Mouse (Mus musculus) left cerebral cortex, adult 2 months (tissue): ENCODE measurements around the gene Col20a1. TPM values are rescaled to one million over a fixed set of nuclear protein-coding genes. Genes with fewer than 3 reads are reported as not detected.

Experiments
- DNase-seq, 2 experiments: peaks; one replicate each; pipeline ENCODE4 v3.0.0; 2021 to 2022; ENCODE audit warnings: low spot score in 2 of 2, mixed read lengths in 1 of 2; ENCODE audit errors: extremely low spot score in 1 of 2
- H3K27ac ChIP-seq: fragments of 200-600 bp; 2 replicates; pipeline ENCODE4 v1.8.1; 2022
- H3K4me3 ChIP-seq: fragments of 200-600 bp; 2 replicates; pipeline ENCODE4 v1.8.1; 2022
- CTCF ChIP-seq: fragments of 200-600 bp; IDR thresholded peaks from 2 replicates; pipeline ENCODE4 v1.8.1; 2022; ENCODE audit warnings: antibody characterized with exemption, mild to moderate bottlenecking, moderate library complexity
- intact Hi-C: fragments of 180-260 bp; cut with DNase I; formaldehyde crosslinking; loops from one replicate; pipeline ENCODE4 v1.15.1; 2025
- total RNA-seq, 2 experiments: library from RNA; stranded (reverse); gene quantifications; 2 replicates each; pipeline ENCODE4 v1.2.3; 2021

Col20a1 gene
- total RNA-seq, 2 experiments from 2014 or later, result 2.2 to 2.5 TPM

DNA sequence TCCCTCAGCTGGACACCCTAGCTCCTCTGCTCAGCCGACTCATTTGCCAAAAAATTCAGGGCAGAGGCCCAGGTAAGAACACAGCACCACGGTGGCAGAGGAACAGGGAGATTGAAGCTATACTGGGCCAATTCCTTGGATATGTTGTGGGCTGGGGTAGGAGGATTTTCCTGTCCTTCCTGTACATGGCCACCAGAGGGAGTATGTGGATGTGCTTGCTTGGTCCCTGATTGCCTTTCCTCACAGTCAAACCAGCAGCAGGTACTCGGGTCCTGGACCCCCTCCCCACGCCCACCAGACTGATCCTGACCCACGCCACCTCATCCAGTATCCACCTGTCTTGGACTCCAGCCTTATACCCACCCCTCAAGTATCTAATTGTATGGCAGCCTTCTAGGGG is 10.1 kb downstream of the Col20a1 start:
- Histone ChIP-seq H3K27ac (no peak overlapping the region), H3K4me3 (no peak overlapping the region)
- DNase-seq, result peak; percentile 47 to 52
- intact Hi-C loops, result loop anchor here (1.0 kb wide), 2 partner anchors 64 to 76 kb away; no protein-coding TSS in a partner anchor
- peak; percentile 89 for TF ChIP-seq CTCF

DNA sequence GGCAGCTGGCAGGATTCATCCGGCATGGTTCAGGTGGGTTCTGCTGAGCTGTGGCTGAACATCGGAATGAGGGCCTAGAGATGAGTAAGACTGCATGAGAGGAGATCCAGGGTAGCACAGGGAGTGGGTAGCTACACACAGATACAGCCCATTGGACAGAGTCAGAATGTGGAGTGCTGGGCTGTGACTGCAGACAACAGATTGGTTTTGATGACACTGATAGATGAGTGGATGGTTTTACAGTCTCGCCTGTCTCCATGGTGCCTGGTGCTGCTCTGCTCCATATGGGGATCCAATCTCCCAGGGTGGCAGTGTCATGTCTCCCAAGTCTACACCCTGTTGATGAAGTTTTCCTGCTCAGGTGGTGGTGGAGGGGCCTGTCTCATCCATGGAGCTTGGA is 10.6 kb downstream of the Col20a1 start:
- Histone ChIP-seq H3K4me3 (no peak overlapping the region), H3K27ac (no peak overlapping the region)
- TF ChIP-seq CTCF, result no peak
- no peak for DNase-seq
- intact Hi-C loops, result loop anchor here (1.0 kb wide), 2 partner anchors 63 to 75 kb away; no protein-coding TSS in a partner anchor

DNA sequence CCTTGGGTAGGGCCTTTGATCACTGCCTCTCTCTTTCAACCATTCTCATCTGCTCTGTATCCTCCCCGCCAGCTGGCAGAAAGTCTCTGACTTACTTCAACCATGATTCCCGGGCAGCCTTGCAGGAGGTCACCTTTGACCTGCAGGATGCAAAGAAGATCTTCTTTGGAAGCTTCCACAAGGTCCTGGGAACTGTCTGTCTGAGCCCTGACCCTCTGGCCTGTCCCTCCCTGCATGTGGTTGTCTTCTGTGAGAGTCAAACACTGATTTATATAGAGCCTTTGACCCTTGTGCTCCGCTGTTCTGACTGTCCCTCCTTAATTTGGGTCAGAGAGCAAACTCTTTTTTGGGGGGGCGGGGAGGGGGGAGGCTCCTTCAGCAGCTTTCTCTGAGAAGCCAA is 20.7 kb downstream of the Col20a1 start:
- no peak for TF ChIP-seq CTCF
- no peak for DNase-seq
- H3K27ac ChIP-seq, result no peak overlapping the region
- H3K4me3 ChIP-seq, result no peak overlapping the region
- intact Hi-C loops, result no loop called here

DNA sequence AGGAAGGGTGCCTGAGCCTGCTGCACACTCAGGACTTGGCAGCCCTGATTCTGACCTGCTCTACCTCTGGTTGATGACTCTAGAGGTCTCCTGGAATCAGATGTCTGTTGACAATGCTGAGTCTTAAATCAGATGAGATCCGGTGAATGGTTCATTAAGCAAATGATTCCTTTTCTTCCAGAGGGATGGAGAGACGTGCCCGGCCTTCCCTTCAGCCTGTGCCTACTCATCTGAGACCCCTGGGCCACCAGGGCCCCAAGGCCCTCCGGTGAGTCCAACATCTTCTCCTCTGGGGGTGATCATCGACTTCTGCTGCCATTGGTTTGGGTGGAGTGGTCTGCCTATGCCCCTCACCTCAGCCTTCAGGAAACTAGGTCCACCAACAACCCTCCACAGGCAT is 22.0 kb downstream of the Col20a1 start:
- DNase-seq, result no peak
- no peak for TF ChIP-seq CTCF
- H3K27ac ChIP-seq, result no peak overlapping the region
- intact Hi-C loops, result loop anchor here (2.0 kb wide), 1 partner anchor 64 kb away; no protein-coding TSS in a partner anchor
- no peak overlapping the region for H3K4me3 ChIP-seq

DNA sequence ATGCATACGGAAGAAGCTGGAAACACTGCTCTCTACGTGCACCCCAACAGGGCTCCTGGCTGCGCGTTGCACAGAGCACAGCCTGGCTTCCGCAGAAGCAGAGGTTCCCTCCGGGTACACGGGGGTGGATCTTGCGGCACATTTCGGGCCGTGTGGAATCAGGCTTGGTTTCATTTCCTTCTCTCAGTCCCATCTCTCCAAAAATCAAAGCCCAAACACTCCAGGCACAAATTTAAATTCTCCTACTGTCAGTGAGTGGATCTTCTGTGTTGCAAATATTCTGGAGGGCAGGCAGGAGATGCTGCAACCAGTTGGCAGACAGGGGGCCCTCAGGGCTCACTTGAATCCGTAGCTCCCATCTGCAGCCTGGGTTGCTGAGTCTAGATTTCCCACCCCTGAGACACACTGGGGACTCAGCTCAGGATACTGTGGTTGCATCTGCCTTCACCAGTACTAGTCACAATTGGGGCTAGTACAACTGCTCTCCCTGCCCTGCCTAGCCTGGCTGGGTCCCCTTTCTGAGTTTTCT is 45.1 kb downstream of the Col20a1 start:
- intact Hi-C loops, result loop anchor here (5.0 kb wide), 1 partner anchor 41 kb away; no protein-coding TSS in a partner anchor
- peak in 1 of 2 experiments; percentile 26 for DNase-seq
- peak; percentile 30 for TF ChIP-seq CTCF
- H3K4me3 ChIP-seq, result no peak overlapping the region
- H3K27ac ChIP-seq, result peak overlapping the region; percentile 45

DNA sequence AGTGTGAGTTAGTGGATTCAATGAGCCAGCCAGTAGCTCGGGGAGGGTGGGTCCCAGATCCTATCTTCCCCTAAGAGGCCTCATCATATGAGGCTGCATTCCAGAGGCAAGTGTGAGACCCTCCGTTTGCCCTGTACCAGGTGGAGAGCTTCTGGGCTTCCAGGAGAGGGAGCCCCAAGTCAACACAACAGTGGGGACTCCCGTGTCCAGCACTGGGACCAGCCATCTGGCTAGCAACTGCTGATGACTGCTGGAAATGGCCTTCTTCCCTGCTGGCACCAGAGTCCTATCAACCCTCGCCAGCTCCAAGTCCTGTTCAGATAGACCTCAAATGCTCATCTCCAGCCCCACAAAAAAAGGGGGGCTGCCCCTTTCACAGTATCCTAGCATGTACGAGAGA is 46.1 kb downstream of the Col20a1 start:
- H3K27ac ChIP-seq, result peak overlapping the region; percentile 45; the same call in 1 of the 2 replicates
- peak; percentile 51 for TF ChIP-seq CTCF
- no peak overlapping the region for H3K4me3 ChIP-seq
- DNase-seq, result peak in 1 of 2 experiments; percentile 23
- intact Hi-C loops, result loop anchor here (1.0 to 5.0 kb wide), 2 partner anchors 28 to 40 kb away; no protein-coding TSS in a partner anchor

DNA sequence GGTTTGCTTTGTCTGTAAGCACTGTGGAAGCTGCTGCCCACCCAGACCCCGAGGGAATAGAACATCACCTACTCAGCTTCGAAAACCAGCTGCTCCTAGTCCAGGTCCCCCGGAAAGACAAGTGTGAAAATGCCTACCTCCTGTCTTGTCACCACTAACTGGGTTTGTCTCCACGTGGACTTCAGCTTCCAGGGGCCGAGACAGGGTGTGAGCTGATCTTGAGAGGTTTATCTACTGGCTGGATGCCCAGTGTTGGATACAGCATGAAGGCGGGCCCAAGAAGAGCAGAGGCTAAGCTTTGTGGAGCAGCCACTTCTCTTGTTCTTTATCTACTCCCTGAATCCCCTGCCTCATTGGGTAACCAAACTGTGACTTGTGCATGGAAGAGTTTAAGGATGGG is 47.0 kb downstream of the Col20a1 start:
- no peak for TF ChIP-seq CTCF
- intact Hi-C loops, result loop anchor here (5.0 kb wide), 1 partner anchor 39 kb away; no protein-coding TSS in a partner anchor
- no peak overlapping the region; the same call in none of the 2 replicates for H3K27ac ChIP-seq
- no peak overlapping the region for H3K4me3 ChIP-seq
- DNase-seq, result no peak

DNA sequence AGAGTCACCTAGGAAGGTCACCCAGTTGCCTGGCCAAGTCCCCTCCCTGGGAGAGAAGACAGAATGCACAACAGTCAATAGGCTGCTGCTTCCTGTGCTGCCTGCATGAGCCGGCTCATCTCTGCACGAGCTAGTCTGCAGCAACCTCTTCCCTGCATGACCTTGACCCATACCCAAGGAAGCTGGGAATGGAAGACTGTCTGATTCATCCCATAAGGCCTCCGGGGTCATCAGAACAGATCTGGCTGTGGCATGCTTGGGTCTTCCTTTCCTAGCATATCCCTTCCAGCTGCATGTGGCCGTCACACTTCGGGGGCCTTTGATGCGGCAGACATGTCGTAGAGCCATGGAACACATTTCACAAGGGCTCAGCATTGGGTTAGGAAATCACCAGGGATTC is 48.9 kb downstream of the Col20a1 start:
- intact Hi-C loops, result no loop called here
- H3K27ac ChIP-seq, result no peak overlapping the region
- H3K4me3 ChIP-seq, result no peak overlapping the region
- DNase-seq, result no peak
- no peak for TF ChIP-seq CTCF

DNA sequence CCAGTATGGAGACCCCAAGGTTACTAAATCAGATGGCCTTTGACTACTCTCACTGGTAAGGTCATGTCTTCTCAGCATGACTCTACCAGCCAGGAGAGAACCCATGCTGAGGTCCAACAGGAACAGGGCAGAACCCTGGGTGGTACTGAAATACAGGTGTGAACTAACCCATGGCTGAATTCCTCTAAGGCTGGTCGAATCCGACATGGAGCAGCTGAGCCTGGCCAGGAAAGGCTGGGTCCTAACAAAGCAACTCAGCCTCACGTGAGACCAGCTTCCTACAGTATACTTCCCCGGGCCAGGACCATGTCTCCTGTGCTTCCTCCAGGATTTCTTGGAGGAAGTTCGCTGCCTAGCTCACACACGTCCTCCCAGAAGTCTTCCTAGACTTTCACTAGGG is 50.2 kb downstream of the Col20a1 start:
- intact Hi-C loops, result no loop called here
- DNase-seq, result no peak
- TF ChIP-seq CTCF, result no peak
- H3K27ac ChIP-seq, result no peak overlapping the region
- H3K4me3 ChIP-seq, result no peak overlapping the region

DNA sequence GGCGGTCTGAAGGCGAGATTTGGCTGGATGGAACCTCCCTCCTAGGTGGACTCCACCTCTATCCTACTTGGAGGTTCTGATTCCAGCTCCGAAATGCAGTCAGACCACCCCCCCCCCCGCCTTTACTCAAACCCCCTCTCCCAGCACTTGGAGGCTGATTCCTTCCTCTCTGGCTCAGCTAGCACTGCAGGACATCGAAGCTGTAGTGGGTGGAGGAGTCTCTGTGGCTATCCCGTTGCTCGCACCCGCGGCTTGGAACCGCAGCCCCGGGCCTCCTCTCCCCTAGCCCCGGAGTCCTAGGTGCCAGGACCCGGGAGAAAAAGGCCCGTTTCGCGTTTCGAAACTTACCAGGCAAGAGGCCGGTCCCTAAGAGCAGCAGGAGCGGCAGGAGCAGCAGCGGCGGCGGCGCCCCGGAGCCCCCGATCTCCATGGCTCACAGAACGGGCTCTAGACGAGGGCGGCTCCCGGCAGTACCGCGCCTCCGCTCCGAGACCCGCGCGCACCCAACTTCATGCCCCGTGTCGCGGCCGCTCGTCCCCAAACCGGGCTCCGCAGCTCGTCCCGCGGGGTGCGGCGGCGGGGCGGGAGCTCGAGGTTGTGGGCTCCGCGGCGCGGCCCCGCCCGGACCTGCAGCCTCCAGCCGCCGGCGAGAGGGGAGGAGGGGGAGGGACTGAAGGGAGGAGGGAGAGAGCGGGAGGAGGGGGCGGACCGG is 52.5 kb downstream of the Col20a1 start:
- intact Hi-C loops, result no loop called here
- TF ChIP-seq CTCF, result no peak
- H3K27ac ChIP-seq, result peak overlapping the region; percentile 86
- DNase-seq, result peak; percentile 27 to 32
- peak overlapping the region; percentile 67 for H3K4me3 ChIP-seq

DNA sequence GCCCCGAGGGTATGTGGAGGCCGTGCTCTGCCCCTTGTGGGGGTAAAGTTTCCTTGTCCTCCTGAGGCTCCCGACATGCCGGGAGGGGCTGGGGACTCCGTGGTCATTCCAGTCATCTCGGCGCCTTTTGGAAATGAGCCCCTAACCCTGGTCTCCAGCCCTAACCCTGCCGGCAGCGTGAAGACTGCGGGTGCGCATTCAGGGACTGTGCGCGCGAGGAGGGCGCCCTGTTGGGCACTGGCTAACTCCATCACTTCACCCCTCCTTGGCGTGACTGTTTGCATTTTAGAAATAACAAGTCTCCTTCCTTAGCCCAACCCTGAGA is 53.0 kb downstream of the Col20a1 start:
- DNase-seq, result no peak
- no peak; the same call in none of the 2 replicates for TF ChIP-seq CTCF
- Histone ChIP-seq H3K27ac (peak overlapping the region; percentile 86), H3K4me3 (peak overlapping the region; percentile 67)
- intact Hi-C loops, result no loop called here

DNA sequence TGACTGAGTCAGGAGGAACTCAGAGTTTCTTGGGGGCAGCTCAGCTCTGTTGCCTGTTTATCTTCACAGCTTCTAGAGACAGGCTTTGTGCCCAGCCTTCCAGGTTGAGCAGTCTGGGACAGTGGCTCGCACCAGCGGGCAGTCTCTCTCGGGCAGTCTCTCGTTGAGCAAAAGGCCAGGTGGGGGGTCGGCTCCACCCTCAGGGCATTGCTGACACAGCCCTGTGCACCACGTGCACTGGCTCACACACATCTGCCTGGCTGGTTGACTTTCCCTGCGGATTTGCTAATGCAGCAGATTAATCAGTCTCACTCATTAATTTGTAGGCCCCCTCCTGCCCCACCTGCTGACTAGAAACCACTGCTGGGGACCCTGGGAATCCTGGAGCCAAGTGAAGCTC is 55.6 kb downstream of the Col20a1 start:
- intact Hi-C loops, result no loop called here
- H3K4me3 ChIP-seq, result no peak overlapping the region
- no peak for TF ChIP-seq CTCF
- DNase-seq, result no peak
- H3K27ac ChIP-seq, result no peak overlapping the region
